Mouse (Mus musculus): Measurements from ENCODE around the gene Hist2h2ac. TPM values are rescaled to one million over a fixed set of nuclear protein-coding genes. Genes with fewer than 3 reads are reported as not detected.
"Not testable (repeated sequence)": the region's sequence is repeated elsewhere in the genome, so short reads cannot be mapped to it uniquely, and the experiment has no call there.

Hist2h2ac gene
- polyA plus RNA-seq, 1 experiment: 28.7 TPM

GRCm38 (mm10) chr3:96240799-96241197, 20.1 kb upstream of the Hist2h2ac start:
- 80% methylated on average over 9 of the region's 9 CpGs for WGBS
- Histone ChIP-seq H3K27me3 (ENCODE audit: control insufficient read depth, insufficient read depth, low read length) (no peaks in the 10 kb centered on the region), H3K4me3 (ENCODE audit: low read depth, low read length) (no peak overlapping the region), H3K4me1 (ENCODE audit: control insufficient read depth, insufficient read depth, insufficient read length, low read length) (peaks cover 6% of the 10 kb centered on the region; the same call in 1 of the 2 replicates), H3K36me3 (ENCODE audit: control insufficient read depth, insufficient read depth, low read length) (no peaks in the 10 kb centered on the region), H3K27ac (ENCODE audit: insufficient read depth, low read depth, low read length) (0 out of 2 replicates have a peak overlapping the region, but pooled peaks have one; percentile 44)
- no peak for TF ChIP-seq POLR2A (IDR thresholded peaks at IDR 0.05; ENCODE audit: low read depth, low read length)
- no peak for TF ChIP-seq CTCF (IDR thresholded peaks at IDR 0.05; ENCODE audit: extremely low read depth, insufficient read length, insufficient replicate concordance, low read depth, low read length)

GRCm38 (mm10) chr3:96239949-96240798, 19.5 kb upstream of the Hist2h2ac start, which contains the start of gene Hist2h2aa2:
Gene Hist2h2aa2, minus strand, starts transcription at chr3:96240276.
- peak within 1 kb of the TSS; percentile 85 for H3K27ac ChIP-seq (ENCODE audit: insufficient read depth, low read depth, low read length)
- H3K4me3 ChIP-seq (ENCODE audit: low read depth, low read length): peak within 1 kb of the TSS; percentile 59
- 1% methylated on average over 39 of the region's 85 CpGs for WGBS
- H3K4me1 ChIP-seq (ENCODE audit: control insufficient read depth, insufficient read depth, insufficient read length, low read length); H3K36me3 ChIP-seq (ENCODE audit: control insufficient read depth, insufficient read depth, low read length); H3K27me3 ChIP-seq (ENCODE audit: control insufficient read depth, insufficient read depth, low read length): not testable (repeated sequence)
- 0 out of 2 replicates have a peak, but pooled peaks have one; percentile 34 for TF ChIP-seq POLR2A (IDR thresholded peaks at IDR 0.05; ENCODE audit: low read depth, low read length)

- not testable (repeated sequence) for H3K27me3 ChIP-seq (ENCODE audit: control insufficient read depth, insufficient read depth, low read length); H3K36me3 ChIP-seq (ENCODE audit: control insufficient read depth, insufficient read depth, low read length); H3K4me1 ChIP-seq (ENCODE audit: control insufficient read depth, insufficient read depth, insufficient read length, low read length)
- Histone ChIP-seq H3K4me3 (ENCODE audit: low read depth, low read length) (peak within 1 kb of the TSS; percentile 59), H3K27ac (ENCODE audit: insufficient read depth, low read depth, low read length) (peak within 1 kb of the TSS; percentile 85)
- WGBS: under 1% methylated on average over 12 of the region's 68 CpGs
These were observed 18.5 kb upstream of the Hist2h2ac start, which contains the start of gene Hist2h3c2 for GRCm38 (mm10) chr3:96238954-96239793. Gene Hist2h3c2, minus strand, starts transcription at chr3:96239127.

GRCm38 (mm10) chr3:96237904-96238511, 17.3 kb upstream of the Hist2h2ac start:
- Histone ChIP-seq H3K36me3 (ENCODE audit: control insufficient read depth, insufficient read depth, low read length) (no peaks in the 10 kb centered on the region), H3K27ac (ENCODE audit: insufficient read depth, low read depth, low read length) (peak overlapping the region; percentile 17; the same call in 1 of the 2 replicates), H3K27me3 (ENCODE audit: control insufficient read depth, insufficient read depth, low read length) (no peaks in the 10 kb centered on the region), H3K4me1 (ENCODE audit: control insufficient read depth, insufficient read depth, insufficient read length, low read length) (no peaks in the 10 kb centered on the region; the same call in 1 of the 2 replicates), H3K4me3 (ENCODE audit: low read depth, low read length) (peak overlapping the region; percentile 58)
- 3% methylated on average over 12 of the region's 12 CpGs for WGBS
- TF ChIP-seq POLR2A (IDR thresholded peaks at IDR 0.05; ENCODE audit: low read depth, low read length) (no peak), CTCF (IDR thresholded peaks at IDR 0.05; ENCODE audit: extremely low read depth, insufficient read length, insufficient replicate concordance, low read depth, low read length) (no peak)

- Histone ChIP-seq H3K4me3 (ENCODE audit: low read depth, low read length) (no peak overlapping the region; the same call in 1 of the 2 replicates), H3K27ac (ENCODE audit: insufficient read depth, low read depth, low read length) (peak overlapping the region; percentile 17; the same call in 1 of the 2 replicates), H3K4me1 (ENCODE audit: control insufficient read depth, insufficient read depth, insufficient read length, low read length) (no peaks in the 10 kb centered on the region; the same call in 1 of the 2 replicates), H3K27me3 (ENCODE audit: control insufficient read depth, insufficient read depth, low read length) (no peaks in the 10 kb centered on the region), H3K36me3 (ENCODE audit: control insufficient read depth, insufficient read depth, low read length) (no peaks in the 10 kb centered on the region)
- 22% methylated on average over 7 of the region's 7 CpGs for WGBS
- TF ChIP-seq CTCF (IDR thresholded peaks at IDR 0.05; ENCODE audit: extremely low read depth, insufficient read length, insufficient replicate concordance, low read depth, low read length) (no peak), POLR2A (IDR thresholded peaks at IDR 0.05; ENCODE audit: low read depth, low read length) (no peak)
These were observed 16.7 kb upstream of the Hist2h2ac start for GRCm38 (mm10) chr3:96237335-96237903.

GRCm38 (mm10) chr3:96236834-96237334, 16.2 kb upstream of the Hist2h2ac start:
- Histone ChIP-seq H3K4me1 (ENCODE audit: control insufficient read depth, insufficient read depth, insufficient read length, low read length) (no peaks in the 10 kb centered on the region; the same call in 1 of the 2 replicates), H3K27ac (ENCODE audit: insufficient read depth, low read depth, low read length) (peak overlapping the region; percentile 17; the same call in 1 of the 2 replicates), H3K27me3 (ENCODE audit: control insufficient read depth, insufficient read depth, low read length) (no peaks in the 10 kb centered on the region), H3K36me3 (ENCODE audit: control insufficient read depth, insufficient read depth, low read length) (no peaks in the 10 kb centered on the region), H3K4me3 (ENCODE audit: low read depth, low read length) (no peak overlapping the region)
- WGBS: 67% methylated on average over 4 of the region's 4 CpGs
- TF ChIP-seq POLR2A (IDR thresholded peaks at IDR 0.05; ENCODE audit: low read depth, low read length): no peak
- no peak for TF ChIP-seq CTCF (IDR thresholded peaks at IDR 0.05; ENCODE audit: extremely low read depth, insufficient read length, insufficient replicate concordance, low read depth, low read length)
